Mouse (Mus musculus) cerebellum, postnatal 25 days (tissue): ENCODE results near the gene Map3k3.

Experiments
- DNase-seq, 2 experiments: peaks; one replicate each; pipeline ENCODE4 v3.0.0; 2021; ENCODE audit warnings: mixed read lengths in 2 of 2

Gene Map3k3

GRCm38 (mm10) chr11:106159216-106159920, 75.0 kb downstream of the Map3k3 start:
- peak; percentile 64 to 67 for DNase-seq

GRCm38 (mm10) chr11:106159921-106160840, 75.8 kb downstream of the Map3k3 start:
- peak; percentile 89 to 94 for DNase-seq

GRCm38 (mm10) chr11:106160841-106161721, 76.7 kb downstream of the Map3k3 start, which contains the start of the genes Gm10840 and Limd2:
Gm10840 (plus strand) TSS chr11:106160850.
Limd2 (minus strand) TSS chr11:106160860.
- DNase-seq = peak; percentile 75 to 82

- DNase-seq = peak in 1 of 2 experiments; percentile 55
These were observed 77.8 kb downstream of the Map3k3 start for GRCm38 (mm10) chr11:106162237-106162636.

- DNase-seq = no peak
These were observed 79.1 kb downstream of the Map3k3 start for GRCm38 (mm10) chr11:106163546-106163945.

- no peak for DNase-seq
These were observed 80.3 kb downstream of the Map3k3 start for GRCm38 (mm10) chr11:106164601-106165180.

GRCm38 (mm10) chr11:106167435-106167834, 83.0 kb downstream of the Map3k3 start:
- DNase-seq = no peak

- peak in 1 of 2 experiments; percentile 40 for DNase-seq
These were observed 86.4 kb downstream of the Map3k3 start for GRCm38 (mm10) chr11:106170807-106171206.

GRCm38 (mm10) chr11:106173228-106173627, 88.8 kb downstream of the Map3k3 start:
- no peak for DNase-seq

GRCm38 (mm10) chr11:106174372-106174771, 90.0 kb downstream of the Map3k3 start:
- peak; percentile 69 to 81 for DNase-seq

- DNase-seq = peak; percentile 73 to 82
These were observed 90.7 kb downstream of the Map3k3 start for GRCm38 (mm10) chr11:106175081-106175480.

GRCm38 (mm10) chr11:106176372-106176771, 92.0 kb downstream of the Map3k3 start:
- no peak for DNase-seq

- peak in 1 of 2 experiments; percentile 33 for DNase-seq
These were observed 93.8 kb downstream of the Map3k3 start for GRCm38 (mm10) chr11:106178036-106178782.

GRCm38 (mm10) chr11:106179711-106180448, 95.5 kb downstream of the Map3k3 start:
- DNase-seq = peak; percentile 75 to 82

GRCm38 (mm10) chr11:106180449-106180801, 96.0 kb downstream of the Map3k3 start:
- DNase-seq = no peak

GRCm38 (mm10) chr11:106187326-106187725, 102.9 kb downstream of the Map3k3 start:
- DNase-seq = no peak

- DNase-seq = no peak
These were observed 107.3 kb downstream of the Map3k3 start for GRCm38 (mm10) chr11:106191716-106192115.

- no peak for DNase-seq
These were observed 107.8 kb downstream of the Map3k3 start for GRCm38 (mm10) chr11:106192241-106192640.

GRCm38 (mm10) chr11:106192657-106193370, 108.4 kb downstream of the Map3k3 start:
- no peak for DNase-seq
